Mouse (Mus musculus) frontal cortex, postnatal 14 days (tissue): ENCODE measurements around the gene Dnajc12.
"Not testable (repeated sequence)": the region's sequence is repeated elsewhere in the genome, so short reads cannot be mapped to it uniquely, and the experiment has no call there.

ENCODE experiments used
- DNase-seq, 2 experiments: peaks; one replicate each; pipeline ENCODE4 v3.0.0; 2022; ENCODE audit warnings: low spot score in 2 of 2

Dnajc12 gene

GRCm38 (mm10) chr10:63382372-63383279 lies at the start of gene Dnajc12:
Gene Dnajc12 (plus strand): TSS chr10:63382443.
- DNase-seq: peak; percentile 63 to 70

- no peak for DNase-seq
Observed at GRCm38 (mm10) chr10:63336901-63337300, 45.3 kb upstream of the Dnajc12 start.

- DNase-seq: no peak
Observed at GRCm38 (mm10) chr10:63337326-63337725, 44.9 kb upstream of the Dnajc12 start.

- peak in 1 of 2 experiments; percentile 22 for DNase-seq
Observed at GRCm38 (mm10) chr10:63337951-63338836, 44.0 kb upstream of the Dnajc12 start.

GRCm38 (mm10) chr10:63338914-63339643 lies 43.2 kb upstream of the Dnajc12 start:
- DNase-seq: peak; percentile 52 to 66

GRCm38 (mm10) chr10:63341351-63341750 lies 40.9 kb upstream of the Dnajc12 start:
- DNase-seq: no peak

GRCm38 (mm10) chr10:63344751-63345150 lies 37.5 kb upstream of the Dnajc12 start:
- DNase-seq: no peak

- DNase-seq: no peak
Observed at GRCm38 (mm10) chr10:63348291-63348690, 34.0 kb upstream of the Dnajc12 start.

GRCm38 (mm10) chr10:63350666-63351065 lies 31.6 kb upstream of the Dnajc12 start:
- no peak for DNase-seq

GRCm38 (mm10) chr10:63351099-63351498 lies 31.1 kb upstream of the Dnajc12 start:
- DNase-seq: not testable (repeated sequence)

GRCm38 (mm10) chr10:63352111-63352510 lies 30.1 kb upstream of the Dnajc12 start:
- no peak for DNase-seq

- no peak for DNase-seq
Observed at GRCm38 (mm10) chr10:63360502-63360901, 21.7 kb upstream of the Dnajc12 start.

- no peak for DNase-seq
Observed at GRCm38 (mm10) chr10:63365918-63366455, 16.3 kb upstream of the Dnajc12 start.

- DNase-seq: no peak
Observed at GRCm38 (mm10) chr10:63367386-63367785, 14.9 kb upstream of the Dnajc12 start.

GRCm38 (mm10) chr10:63368041-63368440 lies 14.2 kb upstream of the Dnajc12 start:
- DNase-seq: no peak

- DNase-seq: no peak
Observed at GRCm38 (mm10) chr10:63376303-63376702, 5.9 kb upstream of the Dnajc12 start.

- peak in 1 of 2 experiments; percentile 45 for DNase-seq
Observed at GRCm38 (mm10) chr10:63377468-63377867, 4.8 kb upstream of the Dnajc12 start.

- DNase-seq: no peak
Observed at GRCm38 (mm10) chr10:63378948-63379680, 3.1 kb upstream of the Dnajc12 start.

- DNase-seq: no peak
Observed at GRCm38 (mm10) chr10:63381498-63382280, 554 bp upstream of the Dnajc12 start, which contains the start of gene Sirt1. Gene Sirt1 (minus strand): TSS chr10:63381704.

- DNase-seq: not testable (repeated sequence)
Observed at GRCm38 (mm10) chr10:63385897-63386296, 3.7 kb downstream of the Dnajc12 start.
